Mouse (Mus musculus) heart, postnatal 25 days (tissue): ENCODE data around the gene Ppp2r2d. TPM values are rescaled to one million over a fixed set of nuclear protein-coding genes. Genes with fewer than 3 reads are reported as not detected.

Source experiments
- DNase-seq: peaks from one replicate; pipeline ENCODE4 v3.0.0; 2022; ENCODE audit warnings: low spot score
- intact Hi-C: fragments of 180-260 bp; cut with DNase I; formaldehyde crosslinking; loops from one replicate; pipeline ENCODE4 v1.15.1; 2025
- total RNA-seq, 2 experiments: library from RNA; stranded (reverse); gene quantifications; 2 replicates each; pipeline ENCODE4 v1.2.3; 2021

The Ppp2r2d gene
- total RNA-seq = 10 to 100 TPM; 36.8 to 40.9 TPM

- DNase-seq = peak; percentile 93
Measured at GRCm38 (mm10) chr7:138845544-138846391, at the start of gene Ppp2r2d, which contains the start of gene Mapk1ip1. Ppp2r2d (plus strand) TSS chr7:138846079. Mapk1ip1 (minus strand) TSS chr7:138846273.

GRCm38 (mm10) chr7:138803386-138803785 is 42.5 kb upstream of the Ppp2r2d start:
- intact Hi-C loops = no loop called here
- no peak for DNase-seq

More at GRCm38 (mm10) chr7:138845544-138846391, at the start of gene Ppp2r2d, which contains the start of gene Mapk1ip1:
- intact Hi-C loops = loop anchor here (5.0 to 10.0 kb wide), 2 partner anchors 62 to 369 kb away; partner anchors contain the start of genes Bnip3, Lrrc27 and Stk32c

GRCm38 (mm10) chr7:138807146-138807545 is 38.7 kb upstream of the Ppp2r2d start:
- intact Hi-C loops = no loop called here
- DNase-seq = no peak

GRCm38 (mm10) chr7:138813213-138813875 is 32.5 kb upstream of the Ppp2r2d start:
- DNase-seq = no peak
- intact Hi-C loops = no loop called here

GRCm38 (mm10) chr7:138818314-138818713 is 27.6 kb upstream of the Ppp2r2d start:
- intact Hi-C loops = no loop called here
- DNase-seq = no peak

GRCm38 (mm10) chr7:138824423-138824822 is 21.5 kb upstream of the Ppp2r2d start:
- intact Hi-C loops = no loop called here
- DNase-seq = no peak

- DNase-seq = no peak
- intact Hi-C loops = loop anchor here (5.0 kb wide), 1 partner anchor 1348 kb away; no protein-coding TSS in a partner anchor
Measured at GRCm38 (mm10) chr7:138824995-138825756, 20.7 kb upstream of the Ppp2r2d start.

- DNase-seq = no peak
- intact Hi-C loops = loop anchor here (2.0 to 5.0 kb wide), 2 partner anchors 93 to 1351 kb away; no protein-coding TSS in a partner anchor
Measured at GRCm38 (mm10) chr7:138827812-138828211, 18.1 kb upstream of the Ppp2r2d start.

- intact Hi-C loops = no loop called here
Measured at GRCm38 (mm10) chr7:138835028-138835427, 10.9 kb upstream of the Ppp2r2d start.

GRCm38 (mm10) chr7:138840594-138841021 is 5.3 kb upstream of the Ppp2r2d start:
- peak; percentile 36 for DNase-seq
- intact Hi-C loops = loop anchor here (1.0 to 10.0 kb wide), 2 partner anchors 83 to 374 kb away; partner anchors contain the start of genes Lrrc27 and Stk32c

More at GRCm38 (mm10) chr7:138835028-138835427, 10.9 kb upstream of the Ppp2r2d start:
- no peak for DNase-seq

GRCm38 (mm10) chr7:138841436-138842151 is 4.3 kb upstream of the Ppp2r2d start:
- DNase-seq = no peak
- intact Hi-C loops = loop anchor here (10.0 kb wide), 1 partner anchor 373 kb away; the partner anchor contains the start of genes Lrrc27 and Stk32c

- DNase-seq = no peak
- intact Hi-C loops = loop anchor here (10.0 kb wide), 1 partner anchor 371 kb away; the partner anchor contains the start of genes Lrrc27 and Stk32c
Measured at GRCm38 (mm10) chr7:138843421-138843820, 2.5 kb upstream of the Ppp2r2d start.

GRCm38 (mm10) chr7:138845111-138845510 is 768 bp upstream of the Ppp2r2d start:
- no peak for DNase-seq
- intact Hi-C loops = loop anchor here (5.0 to 10.0 kb wide), 2 partner anchors 62 to 370 kb away; partner anchors contain the start of genes Bnip3, Lrrc27 and Stk32c

GRCm38 (mm10) chr7:138846502-138846991 is 668 bp downstream of the Ppp2r2d start:
- intact Hi-C loops = loop anchor here (5.0 to 10.0 kb wide), 2 partner anchors 61 to 368 kb away; partner anchors contain the start of genes Bnip3, Lrrc27 and Stk32c

GRCm38 (mm10) chr7:138847316-138848027 is 1.6 kb downstream of the Ppp2r2d start:
- DNase-seq = no peak
- intact Hi-C loops = loop anchor here (5.0 to 10.0 kb wide), 2 partner anchors 60 to 367 kb away; partner anchors contain the start of genes Bnip3, Lrrc27 and Stk32c

More at GRCm38 (mm10) chr7:138846502-138846991, 668 bp downstream of the Ppp2r2d start:
- no peak for DNase-seq

- intact Hi-C loops = loop anchor here (5.0 to 10.0 kb wide), 2 partner anchors 59 to 367 kb away; partner anchors contain the start of genes Bnip3, Lrrc27 and Stk32c
- no peak for DNase-seq
Measured at GRCm38 (mm10) chr7:138848028-138848920, 2.4 kb downstream of the Ppp2r2d start.

GRCm38 (mm10) chr7:138850083-138850482 is 4.2 kb downstream of the Ppp2r2d start:
- no peak for DNase-seq
- intact Hi-C loops = no loop called here
